Mouse (Mus musculus): ENCODE data around the gene 2010111I01Rik.

- no peak for TF ChIP-seq CTCF (IDR thresholded peaks at IDR 0.05; ENCODE audit: low read depth)
- TF ChIP-seq EP300 (IDR thresholded peaks at IDR 0.05; ENCODE audit: low read depth), result no peak
These were observed 241.7 kb downstream of the 2010111I01Rik start for GRCm38 (mm10) chr13:63206396-63206795.

Data from heart, postnatal 0 days (tissue).